Mouse (Mus musculus) kidney, postnatal 25 days (tissue): ENCODE measurements at regions not wholly inside any gene's neighbourhood (a gene's known extent, or its start where the extent isn't known, plus 50 kb on each side); places are given as distances from the start of the nearest gene placed in this dataset.

Experiments
- DNase-seq, 2 experiments: peaks; one replicate each; pipeline ENCODE4 v3.0.0; 2021; ENCODE audit warnings: mixed read lengths in 2 of 2

- DNase-seq, result no peak
These were observed 144.2 kb downstream of the Ndfip2 start for GRCm38 (mm10) chr14:105402556-105402955.

- peak; percentile 76 to 87 for DNase-seq
These were observed 139.1 kb downstream of the Ndfip2 start for GRCm38 (mm10) chr14:105397467-105397866.

- no peak for DNase-seq
These were observed 133.9 kb downstream of the Ndfip2 start for GRCm38 (mm10) chr14:105392079-105392813.

GRCm38 (mm10) chr14:105391430-105391829 lies 133.1 kb downstream of the Ndfip2 start:
- no peak for DNase-seq

GRCm38 (mm10) chr14:105385119-105385518 lies 126.7 kb downstream of the Ndfip2 start:
- no peak for DNase-seq

GRCm38 (mm10) chr14:105383382-105383781 lies 125.0 kb downstream of the Ndfip2 start:
- DNase-seq, result no peak

GRCm38 (mm10) chr14:105380101-105380500 lies 121.7 kb downstream of the Ndfip2 start:
- DNase-seq, result no peak

- DNase-seq, result no peak
These were observed 119.4 kb downstream of the Ndfip2 start for GRCm38 (mm10) chr14:105377770-105378169.

- DNase-seq, result no peak
These were observed 118.8 kb downstream of the Ndfip2 start for GRCm38 (mm10) chr14:105377035-105377621.

- peak; percentile 24 to 48 for DNase-seq
These were observed 111.5 kb downstream of the Ndfip2 start for GRCm38 (mm10) chr14:105369637-105370435.

- peak in 1 of 2 experiments; percentile 4 for DNase-seq
These were observed 102.2 kb downstream of the Ndfip2 start for GRCm38 (mm10) chr14:105360530-105360929.

- no peak for DNase-seq
These were observed 101.5 kb downstream of the Ndfip2 start for GRCm38 (mm10) chr14:105359829-105360228.
